Mouse (Mus musculus) intestine, embryonic 16.5 days (tissue): ENCODE data around the gene Acot7. TPM values are rescaled to one million over a fixed set of nuclear protein-coding genes. Genes with fewer than 3 reads are reported as not detected.

Experiments
- ATAC-seq: fragments of 200-750 bp; cut with Nextera tagmentation; 2 replicates; pipeline ENCODE4 v1.8.0; 2017; ENCODE audit warnings: moderate TSS enrichment, moderate library complexity
- H3K27ac ChIP-seq: fragments of 300-500 bp; sonication (generic); 2 replicates; pipeline ENCODE4 v1.5.1; 2014; ENCODE audit warnings: mild to moderate bottlenecking, low read length
- H3K27me3 ChIP-seq: fragments of 300-500 bp; sonication (generic); replicated peaks from 2 replicates; pipeline ENCODE4 v1.6.1; 2014; ENCODE audit warnings: low read length, control low read depth, mixed read lengths; ENCODE audit not compliant: control insufficient read depth, insufficient read depth
- H3K36me3 ChIP-seq: fragments of 300-500 bp; sonication (generic); 2 replicates; pipeline ENCODE4 v1.6.1; 2014; ENCODE audit warnings: low read length, control low read depth; ENCODE audit not compliant: control insufficient read depth, insufficient read depth
- H3K4me1 ChIP-seq: fragments of 300-500 bp; sonication (generic); 2 replicates; pipeline ENCODE4 v1.6.1; 2014; ENCODE audit warnings: low read length, control low read depth, mixed read lengths; ENCODE audit not compliant: control insufficient read depth, insufficient read depth
- H3K4me2 ChIP-seq: fragments of 300-500 bp; sonication (generic); 2 replicates; pipeline ENCODE4 v1.6.1; 2014; ENCODE audit warnings: low read depth, low read length, control low read depth
- H3K4me3 ChIP-seq: fragments of 300-500 bp; sonication (generic); 2 replicates; pipeline ENCODE4 v1.5.1; 2014; ENCODE audit warnings: mild to moderate bottlenecking, low read length
- H3K9ac ChIP-seq: fragments of 300-500 bp; sonication (generic); 2 replicates; pipeline ENCODE4 v1.6.1; 2014; ENCODE audit warnings: low read depth, low read length
- H3K9me3 ChIP-seq: fragments of 300-500 bp; sonication (generic); 2 replicates; pipeline ENCODE4 v1.6.1; 2016; ENCODE audit warnings: low read length, control low read depth; ENCODE audit not compliant: control insufficient read depth
- WGBS: fragments of 180-500 bp; shearing (Covaris S2); extraction: QIAGEN DNeasy Blood & Tissue Kit; methylation state at CpG from one replicate; pipeline ENCODE4 v1.1.7; 2014; 5-methylcytosine and 5-hydroxymethylcytosine counted together
- polyA plus RNA-seq: library from polyadenylated mRNA; unstranded; fragments of >200 nt; fragmentation: Nextera tagmentation; extraction: Ambion mirVana; gene quantifications from 2 replicates; pipeline ENCODE4 v1.2.1, GENCODE M21; 2015

The Acot7 gene
- polyA plus RNA-seq, 1 experiment from 2014 or later, result 52.5 TPM

DNA sequence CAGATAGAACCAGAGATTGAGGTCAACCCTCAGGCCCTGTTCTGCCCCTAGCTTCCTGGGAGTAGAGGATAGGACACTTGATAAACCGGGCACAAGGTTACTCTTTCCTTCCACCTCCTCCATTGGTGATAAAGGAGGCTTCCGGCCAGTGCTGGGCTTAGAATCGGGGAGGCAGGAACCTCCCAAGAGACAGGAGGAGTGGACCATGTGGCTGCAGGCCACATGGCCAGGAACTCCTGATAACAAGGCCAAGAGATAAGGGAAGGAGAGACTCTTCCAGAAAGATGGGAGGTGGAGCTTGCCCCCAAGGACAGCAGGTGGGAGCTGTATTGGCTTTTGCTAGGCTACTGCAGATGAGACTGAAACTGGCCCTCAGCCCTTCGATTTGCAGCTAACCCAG lies 27.4 kb upstream of the Acot7 start:
- 75% methylated on average over 4 of the region's 4 CpGs for WGBS
- Histone ChIP-seq H3K4me2 (no peak overlapping the region), H3K4me1 (peaks cover 16% of the 10 kb centered on the region), H3K9me3 (no peaks in the 10 kb centered on the region), H3K36me3 (no peaks in the 10 kb centered on the region), H3K27me3 (peaks cover 35% of the 10 kb centered on the region), H3K27ac (no peak overlapping the region), H3K9ac (no peak overlapping the region), H3K4me3 (no peak overlapping the region)
- ATAC-seq, result no peak

GRCm38 (mm10) chr4:152151451-152151965 lies 26.4 kb upstream of the Acot7 start:
- peaks cover 16% of the 10 kb centered on the region for H3K4me1 ChIP-seq
- peak overlapping the region; percentile 50 for H3K4me3 ChIP-seq
- peak; percentile 16 for ATAC-seq
- H3K9me3 ChIP-seq, result no peaks in the 10 kb centered on the region
- peaks cover 35% of the 10 kb centered on the region for H3K27me3 ChIP-seq
- peak overlapping the region; percentile 55; the same call in 1 of the 2 replicates for H3K9ac ChIP-seq
- H3K36me3 ChIP-seq, result no peaks in the 10 kb centered on the region
- H3K4me2 ChIP-seq, result peak overlapping the region; percentile 84; the same call in 1 of the 2 replicates
- no peak overlapping the region for H3K27ac ChIP-seq
- WGBS, result 24% methylated on average over 7 of the region's 7 CpGs

- peaks cover 36% of the 10 kb centered on the region for H3K27me3 ChIP-seq
Measured at GRCm38 (mm10) chr4:152151966-152152544, 25.9 kb upstream of the Acot7 start, which contains the start of gene Espn. TSS of gene Espn (minus strand) at chr4:152152371.

DNA sequence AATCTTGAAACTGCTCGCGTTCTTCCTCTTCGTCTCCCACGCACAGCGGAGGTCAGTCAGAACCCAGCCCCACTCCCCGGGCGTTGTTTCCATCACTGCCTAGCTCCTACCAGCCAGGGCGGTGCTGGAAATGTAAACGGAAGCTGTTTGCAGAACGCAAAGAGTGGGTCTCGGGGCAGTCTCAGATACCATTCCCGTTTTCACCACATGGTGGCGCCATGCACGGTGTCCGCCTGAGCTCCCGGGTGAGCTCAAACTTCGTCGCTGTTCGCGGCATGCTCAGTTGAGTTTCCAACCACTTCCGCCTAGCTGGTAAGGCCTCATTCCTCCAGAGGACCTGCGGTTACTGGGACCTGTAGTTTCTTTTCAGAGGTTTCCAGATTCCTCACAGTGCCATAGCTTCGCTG lies 24.2 kb upstream of the Acot7 start:
- Histone ChIP-seq H3K27ac (no peak overlapping the region), H3K4me1 (peaks cover 23% of the 10 kb centered on the region), H3K9ac (0 out of 2 replicates have a peak overlapping the region, but pooled peaks have one; percentile 23), H3K4me2 (peak overlapping the region; percentile 48), H3K36me3 (no peaks in the 10 kb centered on the region), H3K9me3 (no peaks in the 10 kb centered on the region), H3K4me3 (peak overlapping the region; percentile 24), H3K27me3 (peaks cover 53% of the 10 kb centered on the region)
- 2% methylated on average over 23 of the region's 23 CpGs for WGBS
- peak; percentile 61 for ATAC-seq

More at GRCm38 (mm10) chr4:152151966-152152544, 25.9 kb upstream of the Acot7 start, which contains the start of gene Espn:
- Histone ChIP-seq H3K9me3 (no peaks in the 10 kb centered on the region), H3K4me2 (peak within 1 kb of the TSS; percentile 84), H3K4me3 (peak within 1 kb of the TSS; percentile 50), H3K4me1 (peaks cover 16% of the 10 kb centered on the region), H3K27ac (no peak within 1 kb of the TSS), H3K36me3 (no peaks in the 10 kb centered on the region), H3K9ac (peak within 1 kb of the TSS; percentile 55)
- under 1% methylated on average over 57 of the region's 57 CpGs for WGBS
- peak; percentile 78 for ATAC-seq

- no peak overlapping the region for H3K9ac ChIP-seq
- no peak overlapping the region for H3K4me3 ChIP-seq
- no peak for ATAC-seq
- H3K4me1 ChIP-seq, result peaks cover 35% of the 10 kb centered on the region
- peaks cover 59% of the 10 kb centered on the region for H3K27me3 ChIP-seq
- no peaks in the 10 kb centered on the region for H3K36me3 ChIP-seq
- no peak overlapping the region for H3K4me2 ChIP-seq
- H3K9me3 ChIP-seq, result no peaks in the 10 kb centered on the region
- 74% methylated on average over 4 of the region's 4 CpGs for WGBS
- H3K27ac ChIP-seq, result no peak overlapping the region
Measured at GRCm38 (mm10) chr4:152155019-152155418, 22.9 kb upstream of the Acot7 start.

DNA sequence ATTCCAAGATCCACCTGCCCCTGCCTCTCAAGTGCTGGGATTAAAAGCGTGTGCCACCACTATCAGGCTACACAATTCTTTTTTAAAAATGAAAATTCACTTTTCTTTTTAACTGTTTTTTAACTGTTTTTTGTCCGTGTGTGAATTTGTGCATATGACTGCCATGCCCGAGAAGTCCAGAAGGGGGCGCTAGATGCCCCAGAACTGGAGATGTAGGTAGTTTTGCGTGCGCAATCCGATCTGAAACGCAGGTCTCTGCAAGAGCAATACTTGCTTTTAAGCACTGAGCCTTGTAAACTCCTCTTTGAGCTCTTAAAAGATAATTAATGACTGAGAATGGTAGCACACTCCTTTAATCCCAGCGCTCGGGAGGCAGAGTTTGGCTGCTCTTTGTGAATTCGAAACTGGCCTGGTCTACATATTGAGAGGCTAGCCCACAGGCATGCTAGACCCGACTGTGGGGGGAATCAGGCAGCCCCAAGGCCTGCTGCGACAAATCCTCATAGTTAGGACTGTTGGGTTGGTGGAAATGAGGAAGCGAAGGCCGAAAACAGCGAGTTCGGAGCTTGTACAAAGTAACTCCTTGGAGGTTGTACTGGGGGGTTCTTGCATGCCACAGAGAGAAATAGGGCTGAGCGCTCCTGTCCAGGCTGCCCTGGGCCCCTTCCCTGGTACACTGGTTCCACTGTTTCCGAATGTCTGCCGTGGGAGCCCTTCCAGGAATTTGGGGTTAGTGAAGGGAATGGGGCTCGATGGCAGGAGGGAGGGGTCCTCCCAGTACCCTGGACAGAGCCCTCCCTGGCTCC lies 20.0 kb upstream of the Acot7 start:
- H3K4me1 ChIP-seq, result peaks cover 38% of the 10 kb centered on the region
- 14% methylated on average over 21 of the region's 21 CpGs for WGBS
- no peak overlapping the region for H3K9ac ChIP-seq
- no peak overlapping the region for H3K27ac ChIP-seq
- peak overlapping the region; percentile 40 for H3K4me3 ChIP-seq
- no peak for ATAC-seq
- H3K9me3 ChIP-seq, result no peaks in the 10 kb centered on the region
- peak overlapping the region; percentile 48 for H3K4me2 ChIP-seq
- no peaks in the 10 kb centered on the region for H3K36me3 ChIP-seq
- H3K27me3 ChIP-seq, result peaks cover 50% of the 10 kb centered on the region

DNA sequence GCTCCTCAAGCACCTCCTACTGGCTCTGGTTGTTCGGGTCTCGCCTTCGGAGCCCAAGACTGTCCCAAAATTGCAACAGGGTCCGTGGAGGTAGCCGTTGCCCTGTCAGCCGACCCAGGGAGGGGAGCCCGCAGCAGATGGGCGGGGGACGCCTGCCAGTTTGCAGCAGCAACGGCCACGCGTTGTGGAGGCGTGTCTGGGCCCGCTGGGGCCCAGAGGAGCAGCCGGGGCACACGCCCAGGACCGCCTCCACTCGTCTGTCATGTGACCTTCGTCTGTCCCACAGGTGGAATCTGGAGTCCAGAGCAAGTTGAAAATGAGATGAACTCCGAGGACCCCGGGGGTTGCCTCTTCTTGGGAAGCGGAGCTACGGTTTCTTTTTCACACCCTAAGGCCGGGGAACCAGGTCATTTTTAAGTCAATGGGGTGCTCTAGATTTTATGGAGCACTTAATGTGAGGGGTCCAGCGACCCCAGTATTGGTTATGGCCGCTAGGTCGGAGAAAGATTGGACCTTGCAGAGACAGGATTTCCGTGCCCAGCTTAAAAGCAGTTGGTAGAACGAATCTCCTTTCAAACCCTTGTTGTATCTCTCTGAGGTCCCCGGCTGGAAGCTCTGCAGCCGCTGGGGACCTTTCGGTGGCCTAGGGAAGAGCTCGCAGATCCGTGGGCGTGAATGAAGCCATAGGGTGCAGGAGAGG lies 19.2 kb upstream of the Acot7 start, which contains the start of gene Hes2:
Gene Hes2 (plus strand): TSS at position 283 of the 700 bp plus-strand sequence.
- 4% methylated on average over 35 of the region's 35 CpGs for WGBS
- Histone ChIP-seq H3K4me3 (peak within 1 kb of the TSS; percentile 40), H3K36me3 (no peaks in the 10 kb centered on the region), H3K9me3 (no peaks in the 10 kb centered on the region), H3K27ac (no peak within 1 kb of the TSS), H3K9ac (peak within 1 kb of the TSS; percentile 35), H3K27me3 (peaks cover 48% of the 10 kb centered on the region), H3K4me1 (peaks cover 34% of the 10 kb centered on the region), H3K4me2 (peak within 1 kb of the TSS; percentile 48)
- ATAC-seq, result 0 out of 2 replicates have a peak, but pooled peaks have one; percentile 16

- ATAC-seq, result no peak
- no peaks in the 10 kb centered on the region for H3K9me3 ChIP-seq
- no peaks in the 10 kb centered on the region for H3K36me3 ChIP-seq
- peaks cover 32% of the 10 kb centered on the region for H3K4me1 ChIP-seq
- H3K27ac ChIP-seq, result no peak overlapping the region
- peak overlapping the region; percentile 40 for H3K4me3 ChIP-seq
- peak overlapping the region; percentile 48 for H3K4me2 ChIP-seq
- H3K27me3 ChIP-seq, result peaks cover 48% of the 10 kb centered on the region
- H3K9ac ChIP-seq, result peak overlapping the region; percentile 35; the same call in 1 of the 2 replicates
- WGBS, result 3% methylated on average over 19 of the region's 19 CpGs
Measured at GRCm38 (mm10) chr4:152159285-152159678, 18.7 kb upstream of the Acot7 start.

DNA sequence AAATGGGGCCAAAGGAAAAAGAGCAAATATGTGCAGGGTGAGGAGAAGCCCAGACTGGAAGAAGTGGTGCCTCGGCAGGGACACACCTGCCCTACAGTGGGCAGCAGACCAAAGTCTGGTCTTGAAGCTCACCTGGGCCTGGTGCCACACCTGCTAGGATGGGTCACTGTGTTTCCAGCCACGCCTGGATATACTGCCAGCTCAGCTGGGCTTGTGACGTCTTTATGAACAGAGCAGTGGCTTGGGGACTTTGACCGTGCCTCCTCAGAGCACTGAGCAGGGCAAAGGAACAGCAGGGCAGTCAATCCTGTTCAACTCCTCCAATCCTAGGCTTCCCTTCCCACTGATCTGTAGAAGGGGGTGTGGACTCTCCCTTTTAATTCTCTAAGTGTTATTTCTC lies 17.2 kb upstream of the Acot7 start:
- Histone ChIP-seq H3K4me3 (no peak overlapping the region), H3K9ac (peak overlapping the region; percentile 8; the same call in 1 of the 2 replicates), H3K36me3 (no peaks in the 10 kb centered on the region), H3K9me3 (no peaks in the 10 kb centered on the region), H3K4me2 (peak overlapping the region; percentile 24; the same call in 1 of the 2 replicates), H3K27me3 (peaks cover 48% of the 10 kb centered on the region), H3K27ac (peak overlapping the region; percentile 49), H3K4me1 (peaks cover 32% of the 10 kb centered on the region)
- peak; percentile 91 for ATAC-seq
- 35% methylated on average over 4 of the region's 4 CpGs for WGBS
